Mouse (Mus musculus): ENCODE results near the gene Ddr2.
"Not testable (repeated sequence)": the region's sequence is repeated elsewhere in the genome, so short reads cannot be mapped to it uniquely, and the experiment has no call there.

Ddr2 gene

DNA sequence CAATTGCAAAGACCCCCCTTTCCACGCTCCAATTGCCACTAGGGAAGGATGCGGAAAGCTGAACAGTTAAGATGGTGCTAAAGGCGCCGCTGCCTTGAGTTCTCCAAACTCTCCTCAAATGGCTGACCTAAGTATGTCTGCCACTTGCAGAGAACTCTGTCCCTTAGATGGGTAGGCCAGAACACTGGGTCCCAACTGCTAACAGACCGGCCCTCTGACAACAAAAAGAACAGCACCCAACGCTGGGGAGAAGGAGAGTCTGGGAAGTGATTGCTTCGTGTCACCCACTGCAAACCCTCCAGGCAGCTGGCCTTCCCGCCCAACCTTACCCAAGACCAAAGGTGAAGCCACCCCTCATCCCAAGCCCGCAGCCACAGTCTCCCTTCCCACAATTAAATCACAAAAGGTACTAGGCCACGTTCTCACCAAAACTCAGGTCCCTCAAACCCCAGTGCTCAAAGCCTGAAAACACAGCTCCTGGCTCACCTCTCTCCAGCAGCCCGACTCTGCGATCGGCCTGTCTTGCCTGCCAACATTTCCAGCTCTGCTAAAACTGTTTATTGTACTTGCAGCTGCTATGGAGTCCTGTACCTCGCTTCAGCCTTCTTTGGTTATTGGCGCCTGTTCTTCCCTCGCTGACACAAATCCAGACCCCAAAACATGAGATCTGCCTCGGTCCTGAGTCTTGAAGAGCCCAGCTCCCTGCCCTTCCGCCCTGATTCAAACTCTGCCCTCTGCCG lies 616 bp downstream of the Ddr2 start:
- intact Hi-C loops (cut with DNase I): no loop called here

DNA sequence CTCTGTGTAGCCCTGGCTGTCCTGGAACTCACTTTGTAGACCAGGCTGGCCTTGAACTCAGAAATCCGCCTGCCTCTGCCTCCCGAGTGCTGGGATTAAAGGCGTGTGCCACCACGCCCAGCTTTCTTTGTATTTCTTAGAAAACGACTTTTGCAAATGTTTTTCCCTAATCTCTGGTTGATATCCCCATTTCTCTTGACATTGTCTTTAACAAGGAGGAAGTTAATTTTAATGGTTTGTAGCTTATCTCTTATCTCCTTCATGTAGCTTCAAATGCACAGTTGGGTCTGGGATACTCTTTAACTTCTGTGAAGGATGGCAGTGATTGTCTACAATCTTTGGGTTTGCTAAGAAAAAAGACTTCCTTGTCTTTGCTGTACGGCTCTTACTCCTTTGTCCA lies 7.7 kb downstream of the Ddr2 start:
- intact Hi-C loops (cut with DNase I): not testable (repeated sequence)

DNA sequence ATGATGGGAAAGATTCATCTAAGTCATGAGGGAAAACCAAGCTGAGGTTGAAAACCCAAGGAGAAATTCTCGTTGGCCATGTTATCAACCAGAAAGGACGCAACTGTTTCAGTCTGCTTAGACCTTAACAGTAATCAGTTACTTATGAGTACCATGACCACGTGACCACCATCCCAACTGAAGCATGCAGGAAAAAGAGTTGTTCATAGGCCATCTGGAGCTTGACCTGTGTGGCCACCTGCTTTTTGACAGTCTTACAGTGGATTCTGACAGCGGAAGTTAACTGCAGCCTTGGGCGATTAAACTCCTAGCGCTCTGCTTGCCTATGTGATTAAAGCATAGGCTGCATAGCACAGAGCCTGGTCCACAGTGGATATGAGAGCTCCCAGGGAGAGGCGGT lies 23.9 kb downstream of the Ddr2 start:
- intact Hi-C loops (cut with DNase I): no loop called here

DNA sequence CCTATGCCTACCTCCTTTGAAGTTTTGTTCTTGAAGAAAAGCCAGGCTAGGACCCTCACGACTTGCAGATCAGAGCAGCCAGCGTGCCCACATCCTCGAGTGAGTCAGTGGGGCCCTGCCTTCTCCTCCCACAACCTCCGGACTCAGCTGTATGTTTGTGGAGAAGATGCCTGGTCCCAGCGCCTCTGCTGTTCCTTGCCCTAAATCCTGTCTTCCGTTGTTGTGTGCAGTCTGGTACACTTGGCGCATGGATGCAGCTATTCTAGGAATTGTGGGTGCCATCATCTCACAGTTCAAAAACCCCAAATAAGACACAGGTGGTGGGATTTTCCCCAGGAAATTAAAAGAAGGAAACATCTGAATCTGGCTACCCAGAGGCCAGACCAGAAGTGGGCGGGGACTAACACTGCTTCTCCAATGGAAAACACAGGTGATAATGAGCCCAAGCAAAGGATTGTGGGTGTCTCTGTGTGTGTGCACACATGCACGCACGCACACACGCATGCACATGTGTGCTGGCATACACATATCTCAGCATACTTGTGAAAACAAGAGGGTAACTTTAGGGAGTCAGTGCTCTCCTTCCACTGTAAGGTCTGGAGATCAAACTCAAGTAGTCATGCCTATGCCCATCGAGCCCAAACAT lies 26.3 kb downstream of the Ddr2 start:
- intact Hi-C loops (cut with DNase I): no loop called here

GRCm38 (mm10) chr1:170080907-170081306 lies 29.7 kb downstream of the Ddr2 start:
- intact Hi-C loops (cut with DNase I): no loop called here

DNA sequence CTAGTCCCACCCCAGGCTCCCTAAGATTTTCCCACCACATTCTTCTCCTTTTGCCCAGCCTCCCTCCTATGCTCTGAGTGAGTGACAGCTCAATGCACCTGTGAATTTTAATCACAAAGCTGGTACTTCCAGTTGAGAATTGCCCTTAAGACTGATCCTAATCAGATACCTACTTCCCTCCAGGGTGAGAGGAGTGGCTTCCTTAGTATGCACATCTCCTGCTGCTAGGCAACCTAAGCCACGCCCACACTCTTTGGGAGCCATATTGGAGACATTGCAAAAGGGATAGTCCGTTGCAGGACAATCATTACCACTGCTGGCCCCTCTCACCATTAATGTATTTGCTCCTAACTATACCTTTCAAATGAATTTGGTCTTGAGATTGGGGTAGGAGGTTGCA lies 31.1 kb downstream of the Ddr2 start:
- intact Hi-C loops (cut with DNase I): no loop called here

- intact Hi-C loops (cut with DNase I): no loop called here
Measured at GRCm38 (mm10) chr1:170076339-170076738, 34.2 kb downstream of the Ddr2 start.

DNA sequence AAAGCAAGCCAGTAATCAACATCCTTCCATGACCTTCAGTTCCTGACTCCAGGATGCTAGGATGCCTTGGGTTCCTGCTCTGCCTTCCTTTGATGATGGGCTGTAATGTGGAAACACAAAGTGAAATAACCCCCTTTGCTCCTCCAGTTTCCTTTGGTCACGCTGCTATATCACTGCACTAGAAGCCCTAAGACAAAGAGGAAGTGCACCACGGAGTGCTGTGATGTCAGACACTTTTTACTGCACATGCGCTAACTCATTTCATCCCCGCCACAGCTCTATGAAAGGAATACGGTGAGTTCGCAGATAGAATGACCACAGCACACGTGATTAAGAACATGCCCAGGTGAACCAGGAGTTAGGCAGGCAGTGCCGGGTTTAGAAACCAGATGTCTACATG lies 36.8 kb downstream of the Ddr2 start:
- intact Hi-C loops (cut with DNase I): no loop called here

GRCm38 (mm10) chr1:170069143-170069542 lies 41.4 kb downstream of the Ddr2 start:
- intact Hi-C loops (cut with DNase I): no loop called here

DNA sequence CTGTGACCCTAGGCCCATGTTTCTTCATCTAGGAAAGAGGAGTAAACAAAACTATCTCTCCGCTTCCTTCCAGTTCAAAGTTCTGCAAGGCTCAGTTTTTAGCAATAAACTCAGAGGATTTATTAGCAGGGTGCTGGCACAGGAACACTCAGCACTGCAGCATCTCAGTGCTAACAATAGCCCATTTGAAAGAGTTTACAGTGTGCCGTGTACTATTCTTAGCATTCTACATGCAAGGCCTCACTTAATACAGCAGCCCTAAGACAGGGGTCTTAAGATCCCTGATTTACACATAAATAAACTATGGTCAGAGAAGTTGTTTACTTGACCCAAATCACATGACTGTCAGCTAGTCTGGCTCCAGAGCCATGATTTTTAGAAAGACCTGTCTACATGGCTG lies 44.6 kb downstream of the Ddr2 start:
- intact Hi-C loops (cut with DNase I): no loop called here

GRCm38 (mm10) chr1:170065009-170065408 lies 45.6 kb downstream of the Ddr2 start:
- intact Hi-C loops (cut with DNase I): no loop called here

DNA sequence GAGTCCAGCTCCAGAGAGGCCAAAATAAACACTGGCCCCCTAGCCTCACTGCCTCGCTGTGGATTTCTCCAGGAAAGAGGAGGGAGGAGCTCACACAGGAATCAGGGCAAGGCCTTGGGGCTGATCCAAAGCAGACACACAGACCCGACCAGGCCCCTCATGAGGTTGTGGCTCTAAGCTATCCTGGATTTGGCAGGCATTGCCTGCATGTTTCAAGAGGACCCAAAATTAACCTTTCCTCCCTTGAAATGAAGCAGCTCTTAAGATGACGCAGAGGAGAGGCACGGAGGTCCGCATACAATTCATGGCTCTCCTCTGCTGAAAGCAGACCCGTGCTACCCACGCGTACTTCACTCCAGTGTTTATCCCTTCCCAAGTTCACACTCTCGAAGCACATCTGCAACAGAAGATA lies 46.5 kb downstream of the Ddr2 start:
- intact Hi-C loops (cut with DNase I): no loop called here

GRCm38 (mm10) chr1:170060214-170060613 lies 50.3 kb downstream of the Ddr2 start:
- intact Hi-C loops (cut with DNase I): no loop called here

GRCm38 (mm10) chr1:170059347-170059746 lies 51.2 kb downstream of the Ddr2 start:
- intact Hi-C loops (cut with DNase I): no loop called here

GRCm38 (mm10) chr1:170058051-170058450 lies 52.5 kb downstream of the Ddr2 start:
- intact Hi-C loops (cut with DNase I): no loop called here

- intact Hi-C loops (cut with DNase I): no loop called here
Measured at GRCm38 (mm10) chr1:170057607-170058006, 53.0 kb downstream of the Ddr2 start.

DNA sequence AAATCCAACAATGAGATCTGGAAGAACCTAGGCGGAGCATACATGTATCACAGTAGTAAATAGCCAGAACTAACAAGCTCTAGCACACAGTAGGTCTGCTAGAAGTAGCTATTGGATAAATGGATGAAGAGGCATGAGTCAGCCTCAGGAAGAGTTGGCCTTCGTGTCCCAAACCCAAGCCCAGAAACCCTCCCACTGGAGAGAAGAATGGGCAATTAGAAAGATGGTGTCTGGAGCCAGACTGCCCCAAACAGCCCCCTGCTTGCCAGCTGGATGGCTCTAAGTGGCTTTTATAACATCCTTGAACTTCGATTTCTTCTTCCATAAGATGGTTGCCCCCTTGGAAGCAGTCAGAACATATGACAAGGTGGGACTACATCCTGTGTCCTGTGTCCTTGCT lies 53.6 kb downstream of the Ddr2 start:
- intact Hi-C loops (cut with DNase I): no loop called here

DNA sequence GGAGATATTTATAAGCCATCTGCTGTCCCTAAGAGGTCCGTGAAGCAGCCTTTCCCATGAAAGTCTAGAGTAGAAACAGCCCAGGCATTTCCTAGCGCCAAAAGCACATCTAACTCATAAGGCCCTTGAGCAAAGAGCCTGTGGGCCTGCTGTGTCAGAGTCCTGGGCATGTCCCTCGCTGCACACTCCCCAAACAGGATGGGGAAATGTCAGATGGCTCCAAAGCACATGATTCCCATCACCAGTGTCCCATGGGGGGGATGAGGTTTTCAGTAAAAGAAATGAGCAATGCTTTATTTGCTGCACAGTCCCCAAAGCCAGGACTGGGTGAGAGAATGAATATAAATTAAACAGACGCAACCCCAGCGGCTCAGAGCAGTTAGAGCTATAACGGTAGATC lies 54.3 kb downstream of the Ddr2 start:
- intact Hi-C loops (cut with DNase I): no loop called here

GRCm38 (mm10) chr1:170052469-170053065 lies 58.0 kb downstream of the Ddr2 start:
- intact Hi-C loops (cut with DNase I): loop anchor here (5.0 kb wide), 1 partner anchor 80 kb away; no protein-coding TSS in a partner anchor

DNA sequence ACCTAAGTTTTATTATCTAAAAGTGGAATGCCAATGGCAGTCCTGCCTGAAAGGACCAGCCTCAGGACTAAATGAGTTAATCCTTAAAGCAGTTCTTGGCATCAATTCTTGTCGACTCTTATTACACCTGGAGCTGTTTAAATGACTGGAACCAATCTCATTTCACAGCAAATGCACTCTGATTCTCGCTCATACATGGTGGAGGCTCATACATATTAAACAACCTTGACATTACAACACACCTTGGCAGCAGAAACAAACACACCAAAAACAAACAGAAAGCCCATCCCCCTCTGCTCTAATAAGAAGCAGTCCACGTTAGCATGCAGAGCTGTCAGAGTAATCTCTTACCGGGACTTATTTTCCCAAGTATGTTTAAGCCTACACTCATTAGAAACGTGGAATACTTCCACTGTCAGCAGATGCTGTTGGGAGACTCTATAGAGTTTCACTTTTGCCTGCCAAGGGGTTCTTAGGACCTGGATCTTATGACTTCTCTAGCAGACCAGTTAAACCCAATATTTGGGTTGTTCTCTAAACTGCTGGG lies 58.9 kb downstream of the Ddr2 start:
- intact Hi-C loops (cut with DNase I): loop anchor here (5.0 kb wide), 1 partner anchor 81 kb away; no protein-coding TSS in a partner anchor

DNA sequence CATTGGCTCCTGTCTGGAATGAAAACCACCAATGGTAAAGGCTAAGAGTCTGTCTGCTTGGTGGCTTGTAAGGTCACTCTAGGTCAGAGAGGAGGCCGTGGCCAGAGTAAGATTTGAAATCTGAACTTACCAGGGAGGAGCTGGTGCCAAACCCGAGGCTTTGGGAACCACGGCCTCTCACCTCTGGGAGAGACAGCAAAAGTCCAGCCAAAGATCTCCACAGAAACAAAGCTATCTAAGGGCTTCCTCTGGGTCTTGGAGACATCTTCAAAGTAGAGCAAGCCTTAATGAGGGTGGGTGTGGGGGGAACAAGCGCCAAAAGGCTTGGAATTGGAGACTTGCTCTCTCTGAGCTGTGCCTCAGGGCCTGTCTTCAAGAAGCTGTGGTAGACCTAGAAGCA lies 62.1 kb downstream of the Ddr2 start:
- intact Hi-C loops (cut with DNase I): no loop called here

GRCm38 (mm10) chr1:170044726-170045471 lies 65.7 kb downstream of the Ddr2 start:
- intact Hi-C loops (cut with DNase I): no loop called here

Data from adrenal gland (tissue).